Mouse (Mus musculus): ENCODE measurements at regions not wholly inside any gene's neighbourhood (a gene's known extent, or its start where the extent isn't known, plus 50 kb on each side); places are given as distances from the start of the nearest gene placed in this dataset.

GRCm38 (mm10) chr13:92911660-92912284, 67.2 kb downstream of the Mtx3 start:
- no peak for DNase-seq (ENCODE audit: low spot score)

DNA sequence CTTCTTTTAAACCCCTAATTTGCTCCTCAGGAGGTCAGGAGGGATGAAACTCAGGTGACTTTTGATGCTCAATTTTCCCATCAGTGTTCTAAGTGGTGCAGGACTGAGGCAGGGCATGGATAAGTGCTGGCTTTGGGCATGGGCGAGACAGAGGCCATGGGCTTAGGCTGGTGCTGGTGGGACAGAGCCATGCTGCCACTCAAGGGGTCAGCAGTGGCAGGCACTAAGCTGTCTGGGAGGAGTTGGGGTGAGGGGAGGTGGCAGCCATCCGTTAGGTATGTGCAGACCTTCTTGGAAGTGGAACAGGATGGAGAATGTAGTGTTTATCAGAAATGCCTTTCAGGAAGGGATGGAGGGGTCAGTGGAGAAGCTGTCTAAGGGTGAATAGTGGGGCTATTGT, 68.1 kb downstream of the Mtx3 start:
- DNase-seq (ENCODE audit: low spot score) = no peak

DNA sequence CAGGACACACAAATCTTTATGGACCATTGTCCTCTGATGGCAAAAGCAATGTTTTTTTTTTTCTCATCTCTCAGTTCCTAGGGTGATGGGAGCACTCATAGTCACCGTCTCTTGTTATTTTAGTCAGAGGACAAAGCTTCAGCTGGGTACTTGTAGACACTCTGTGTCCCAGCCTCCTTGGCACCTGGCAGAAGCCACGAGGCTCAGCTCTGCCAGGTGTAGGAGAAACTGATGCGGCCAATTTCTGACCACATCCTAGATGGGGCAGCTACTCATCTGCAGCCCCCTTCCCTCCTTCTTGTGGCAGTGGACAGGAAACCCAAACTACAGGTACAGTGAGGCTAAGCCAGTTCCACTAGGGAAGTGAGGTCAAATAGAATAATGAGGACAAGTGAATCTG, 70.1 kb downstream of the Mtx3 start:
- no peak for DNase-seq (ENCODE audit: low spot score)

GRCm38 (mm10) chr13:92915221-92915839, 70.8 kb downstream of the Mtx3 start:
- no peak for DNase-seq (ENCODE audit: low spot score)

DNA sequence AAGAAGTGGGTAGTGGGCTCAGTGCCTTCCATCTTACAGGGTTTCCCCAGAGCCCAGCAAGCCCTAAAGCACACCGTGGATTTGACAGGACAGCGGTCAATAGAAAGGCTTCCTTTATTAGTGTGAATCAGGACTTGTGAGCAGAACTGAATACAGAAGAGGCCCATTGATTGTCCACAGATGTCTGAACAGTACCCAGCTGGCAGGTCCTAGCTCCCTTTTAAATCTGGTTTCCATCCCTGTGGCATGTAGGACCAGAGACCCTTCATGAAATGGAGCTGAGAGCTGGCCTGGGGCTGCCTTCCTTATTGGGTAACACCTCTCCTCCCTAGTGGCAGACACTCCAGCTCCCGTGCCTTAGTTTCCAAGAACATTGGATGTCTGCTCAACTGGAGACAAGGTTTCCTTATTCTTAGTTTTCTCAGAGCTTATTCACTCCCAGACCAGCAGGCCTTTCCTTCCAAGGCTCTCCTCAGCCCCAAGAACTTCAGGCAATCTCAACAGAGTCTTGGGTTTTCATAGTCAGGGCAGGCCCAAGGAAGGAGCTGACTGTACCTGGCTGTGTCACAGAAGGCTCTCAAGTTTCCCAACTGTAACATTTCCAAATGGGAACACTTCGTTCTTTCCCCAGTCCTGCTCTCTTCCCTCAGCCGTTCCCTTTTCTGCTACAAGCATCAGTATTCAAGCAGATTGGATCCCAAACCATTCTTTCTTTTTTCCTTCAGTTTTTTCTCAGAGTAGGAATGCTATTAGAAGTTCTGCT, 71.6 kb downstream of the Mtx3 start:
- no peak for DNase-seq (ENCODE audit: low spot score)

DNA sequence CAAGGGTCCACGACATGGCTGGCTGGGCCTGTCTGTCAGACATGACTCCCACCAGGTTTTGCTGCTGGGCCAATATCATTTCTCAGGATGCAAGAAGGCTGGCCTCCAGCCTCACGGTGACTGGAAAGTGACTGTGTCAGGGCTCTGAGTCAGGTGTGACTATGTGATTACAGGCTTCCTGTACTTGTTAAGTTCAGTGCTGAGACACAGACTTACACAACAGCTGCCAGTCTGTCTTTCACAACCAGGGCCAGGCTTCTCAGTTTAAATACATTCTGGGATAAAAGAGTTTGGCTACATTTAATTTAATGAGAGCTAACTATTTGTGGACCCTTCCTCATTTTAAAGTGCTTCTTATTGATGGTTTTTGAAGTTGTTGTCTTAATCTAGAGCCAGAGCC, 75.3 kb downstream of the Mtx3 start:
- DNase-seq (ENCODE audit: low spot score) = no peak

GRCm38 (mm10) chr13:92921936-92922335, 77.4 kb downstream of the Mtx3 start:
- no peak for DNase-seq (ENCODE audit: low spot score)

- DNase-seq (ENCODE audit: low spot score) = no peak
These were observed 78.9 kb downstream of the Mtx3 start for GRCm38 (mm10) chr13:92923496-92923895.

DNA sequence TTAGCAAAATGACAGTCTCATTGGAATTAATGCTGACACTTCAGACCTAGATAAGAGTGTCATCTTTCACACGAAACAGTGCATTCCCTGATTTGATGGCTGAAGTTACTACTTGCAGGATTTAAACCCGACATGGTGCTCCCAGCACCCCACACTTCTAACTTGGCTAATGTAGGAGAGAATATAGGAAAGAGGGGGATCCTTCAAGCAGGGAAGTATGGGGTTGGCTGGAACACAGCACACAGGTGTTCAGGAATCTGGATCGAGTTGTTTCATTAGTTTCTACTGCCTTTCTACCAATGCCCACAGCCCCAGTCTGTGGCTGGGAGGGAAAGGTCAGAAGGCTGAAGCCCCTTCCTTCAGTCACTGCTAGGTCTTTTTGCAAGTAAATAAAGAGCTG, 79.5 kb downstream of the Mtx3 start:
- no peak for DNase-seq (ENCODE audit: low spot score)

- DNase-seq (ENCODE audit: low spot score) = no peak
These were observed 80.6 kb downstream of the Mtx3 start for GRCm38 (mm10) chr13:92925196-92925595.

GRCm38 (mm10) chr13:92928551-92928950, 84.0 kb downstream of the Mtx3 start:
- no peak for DNase-seq (ENCODE audit: low spot score)

GRCm38 (mm10) chr13:92931696-92932095, 87.1 kb downstream of the Mtx3 start:
- no peak for DNase-seq (ENCODE audit: low spot score)

GRCm38 (mm10) chr13:92939032-92939431, 94.5 kb downstream of the Mtx3 start:
- no peak for DNase-seq (ENCODE audit: low spot score)

DNA sequence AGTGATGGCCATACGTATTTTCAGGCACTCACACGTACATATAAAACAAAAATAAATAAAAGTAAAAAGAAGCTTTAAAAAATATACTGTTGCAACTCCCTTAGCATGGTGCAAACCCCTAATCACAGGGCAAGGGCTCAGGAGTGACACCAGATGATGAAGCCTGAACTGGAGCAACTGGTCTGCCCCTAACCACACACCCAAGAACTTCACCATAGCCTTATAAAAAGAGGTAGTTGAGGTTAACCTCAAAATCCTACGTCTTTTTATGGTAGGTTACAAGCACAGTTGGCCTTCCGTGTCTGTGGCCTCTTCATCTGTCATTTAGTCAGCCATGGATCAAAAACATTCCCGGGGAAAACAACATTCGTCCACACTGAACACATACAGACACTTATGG, 96.0 kb downstream of the Mtx3 start:
- DNase-seq (ENCODE audit: low spot score) = no peak

DNA sequence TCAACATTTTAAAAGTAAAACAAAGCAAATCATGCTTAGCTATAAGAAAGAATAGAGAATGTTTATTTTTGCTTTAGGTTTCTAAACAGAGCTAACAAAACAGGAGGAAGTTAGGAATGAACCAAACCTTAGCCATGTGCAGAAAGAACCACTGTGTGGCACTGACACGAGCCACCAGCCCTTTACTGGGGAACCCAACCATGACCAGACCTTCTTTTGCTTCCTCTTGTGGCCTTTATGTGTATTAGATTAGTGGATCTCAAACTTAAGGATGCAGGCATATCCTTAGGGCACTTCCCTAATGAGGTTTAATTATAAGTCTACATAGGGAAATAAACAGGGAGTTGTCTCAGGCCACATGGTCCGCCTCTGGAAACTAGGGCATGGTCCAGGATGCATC, 104.0 kb downstream of the Mtx3 start:
- DNase-seq (ENCODE audit: low spot score) = no peak

GRCm38 (mm10) chr13:92960031-92960430, 115.5 kb downstream of the Mtx3 start:
- no peak for DNase-seq (ENCODE audit: low spot score)

DNA sequence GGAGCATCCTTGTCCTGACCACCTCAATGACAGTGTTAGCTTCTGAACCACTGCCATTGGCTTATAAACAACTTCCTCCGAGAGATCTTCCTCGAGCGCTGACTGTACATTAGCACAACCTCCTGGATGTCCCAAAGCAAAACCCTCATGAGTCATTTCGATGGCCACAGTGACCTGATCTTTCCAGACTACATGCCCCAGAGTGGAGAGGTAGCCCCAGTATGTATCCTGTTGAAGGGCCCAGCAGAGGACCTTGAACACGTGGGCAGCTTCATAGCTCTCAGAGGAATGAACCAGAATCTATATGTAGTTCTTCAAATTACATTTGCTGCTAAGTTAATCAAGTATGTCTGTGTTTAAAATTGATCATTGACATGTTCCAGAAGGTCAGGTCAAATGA, 118.1 kb downstream of the Mtx3 start:
- DNase-seq (ENCODE audit: low spot score) = no peak

DNA sequence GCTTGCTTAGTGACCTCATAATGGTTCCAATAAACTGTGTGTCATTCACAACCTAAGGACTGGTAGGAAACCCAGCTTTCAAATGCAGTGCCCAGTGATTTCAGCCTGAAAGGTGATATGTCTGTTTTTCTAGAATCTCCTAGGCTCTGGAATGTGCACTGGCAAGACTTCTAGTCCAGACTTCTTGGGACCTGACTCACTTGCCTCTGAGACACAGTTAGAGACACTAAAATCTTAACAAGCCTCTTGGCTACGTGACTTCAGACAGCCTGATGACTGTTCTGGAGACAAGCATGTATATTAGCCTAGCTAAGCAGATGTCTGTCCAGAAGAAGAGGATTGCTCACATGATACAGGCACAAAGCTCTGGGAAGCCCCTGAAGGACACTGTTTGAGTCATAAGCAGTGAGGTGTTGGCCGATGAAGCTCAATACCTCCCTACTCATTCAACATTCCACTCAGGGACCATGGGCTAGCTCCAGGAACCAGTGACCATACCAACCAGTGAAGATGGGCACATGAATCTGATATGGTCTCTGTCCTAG, 118.9 kb downstream of the Mtx3 start:
- no peak for DNase-seq (ENCODE audit: low spot score)

GRCm38 (mm10) chr13:92964213-92964743, 119.7 kb downstream of the Mtx3 start:
- DNase-seq (ENCODE audit: low spot score) = no peak

GRCm38 (mm10) chr13:92967025-92967610, 122.6 kb downstream of the Mtx3 start:
- no peak for DNase-seq (ENCODE audit: low spot score)

GRCm38 (mm10) chr13:92969579-92969978, 125.0 kb downstream of the Mtx3 start:
- no peak for DNase-seq (ENCODE audit: low spot score)

DNA sequence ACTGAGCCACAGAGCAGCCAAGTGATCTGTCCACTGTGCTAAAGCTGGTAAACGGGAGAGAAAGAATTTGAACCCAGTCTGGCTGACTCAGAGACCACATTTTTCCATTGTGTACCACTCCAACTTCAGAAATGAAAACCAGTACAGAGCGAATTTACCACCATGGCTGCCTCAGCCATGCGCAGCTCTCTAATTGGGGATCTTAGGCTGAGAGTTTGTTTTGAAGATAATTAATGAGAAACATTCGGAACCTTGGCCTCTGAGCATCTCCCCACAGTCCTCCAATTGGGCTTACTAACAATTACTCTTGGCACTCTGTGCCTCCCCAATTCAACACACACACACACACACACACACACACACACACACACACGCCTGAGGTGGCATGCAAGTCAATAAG, 128.3 kb downstream of the Mtx3 start:
- no peak for DNase-seq (ENCODE audit: low spot score)

DNA sequence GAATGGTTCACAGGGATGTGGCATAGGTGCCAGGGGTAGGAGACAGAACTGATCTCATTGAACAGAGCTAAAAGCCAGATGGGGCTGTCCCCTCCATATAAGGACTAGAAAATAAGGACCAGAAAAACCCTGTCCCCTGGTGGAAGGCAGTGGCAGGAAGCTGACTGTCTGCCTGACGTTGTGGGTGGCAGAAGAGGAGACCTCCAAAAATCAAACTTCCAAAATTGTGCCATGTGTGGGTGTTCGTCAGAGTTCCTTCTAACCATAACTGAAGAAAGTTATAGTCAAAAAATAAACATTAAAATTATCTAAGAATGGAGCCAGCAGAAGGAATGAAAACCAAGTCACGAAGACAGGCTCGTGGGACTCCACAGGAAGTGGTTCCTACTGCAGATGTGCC, 129.2 kb downstream of the Mtx3 start:
- DNase-seq (ENCODE audit: low spot score) = no peak
